ENCODE assay signal across 10 mouse cellular contexts in genomic region chr6:92803213-92803612, GRCm38 (mm10). TPM values are rescaled to one million over a fixed set of nuclear protein-coding genes. Genes with fewer than 3 reads are reported as not detected.
DNase-seq lines count a peak whose midpoint lies in the region; ATAC-seq lines count a peak whose summit lies in the region.
"Had no signal": no experiment of that assay in that cellular context is flagged by ENCODE, and none has a peak within 500 bp of the region (broad histone marks: within the 10 kb centered on the region; RNA-seq: fewer than 3 reads in every experiment).

No protein-coding gene starts in this region.

- H3K4me3 ChIP-seq in kidney, embryonic 14.5 days (ENCODE audit: low read length): no peak overlapping the region
- no peak overlapping the region for H3K4me3 ChIP-seq in embryonic facial prominence, embryonic 15.5 days (replicated peaks)
- H3K4me3 ChIP-seq in heart, embryonic 13.5 days: no peak overlapping the region
- no peak overlapping the region for H3K4me3 ChIP-seq in forebrain, embryonic 10.5 days
- no peak overlapping the region for H3K4me3 ChIP-seq in forebrain, embryonic 16.5 days (replicated peaks; ENCODE audit: low read length)
- H3K4me3 ChIP-seq: midbrain, embryonic 12.5 days had no signal

- H3K4me1 ChIP-seq in kidney, embryonic 14.5 days (ENCODE audit: control insufficient read depth, insufficient read depth, low read length): no peaks in the 10 kb centered on the region
- peaks cover 11% of the 10 kb centered on the region; the same call in 1 of the 2 replicates for H3K4me1 ChIP-seq in embryonic facial prominence, embryonic 15.5 days
- peaks cover 33% of the 10 kb centered on the region for H3K4me1 ChIP-seq in heart, embryonic 13.5 days
- H3K4me1 ChIP-seq in forebrain, embryonic 10.5 days: peaks cover 8% of the 10 kb centered on the region
- H3K4me1 ChIP-seq in forebrain, embryonic 16.5 days (replicated peaks; ENCODE audit: control insufficient read depth, insufficient read depth, low read length): peaks cover 3% of the 10 kb centered on the region; the same call in 1 of the 2 replicates
- H3K4me1 ChIP-seq: midbrain, embryonic 12.5 days had no signal

- H3K27ac ChIP-seq in kidney, embryonic 14.5 days (ENCODE audit: low read depth, low read length): no peak overlapping the region
- no peak overlapping the region; the same call in 1 of the 2 replicates for H3K27ac ChIP-seq in embryonic facial prominence, embryonic 15.5 days (replicated peaks)
- peak overlapping the region; percentile 33 for H3K27ac ChIP-seq in heart, embryonic 13.5 days (replicated peaks)
- H3K27ac ChIP-seq in forebrain, embryonic 10.5 days: no peak overlapping the region
- no peak overlapping the region for H3K27ac ChIP-seq in forebrain, embryonic 16.5 days (ENCODE audit: low read length)
- H3K27ac ChIP-seq: midbrain, embryonic 12.5 days had no signal

- H3K36me3 ChIP-seq in kidney, embryonic 14.5 days (ENCODE audit: control insufficient read depth, insufficient read depth, low read length): peaks cover 57% of the 10 kb centered on the region
- H3K36me3 ChIP-seq in embryonic facial prominence, embryonic 15.5 days: no peaks in the 10 kb centered on the region
- H3K36me3 ChIP-seq in heart, embryonic 13.5 days: peaks cover 44% of the 10 kb centered on the region
- peaks cover 31% of the 10 kb centered on the region for H3K36me3 ChIP-seq in forebrain, embryonic 10.5 days (replicated peaks)
- H3K36me3 ChIP-seq in forebrain, embryonic 16.5 days (ENCODE audit: control insufficient read depth, insufficient read depth): no peaks in the 10 kb centered on the region
- H3K36me3 ChIP-seq: midbrain, embryonic 12.5 days had no signal

- no peaks in the 10 kb centered on the region for H3K9me3 ChIP-seq in kidney, embryonic 14.5 days (ENCODE audit: control insufficient read depth, low read length)
- H3K9me3 ChIP-seq in embryonic facial prominence, embryonic 15.5 days (replicated peaks): no peaks in the 10 kb centered on the region
- no peaks in the 10 kb centered on the region for H3K9me3 ChIP-seq in heart, embryonic 13.5 days
- no peaks in the 10 kb centered on the region for H3K9me3 ChIP-seq in forebrain, embryonic 10.5 days
- H3K9me3 ChIP-seq in forebrain, embryonic 16.5 days (ENCODE audit: control insufficient read depth, low read length): no peaks in the 10 kb centered on the region
- H3K9me3 ChIP-seq: midbrain, embryonic 12.5 days had no signal

- no peak overlapping the region for H3K4me2 ChIP-seq in kidney, embryonic 14.5 days (replicated peaks; ENCODE audit: low read depth, low read length)
- no peak overlapping the region for H3K4me2 ChIP-seq in embryonic facial prominence, embryonic 15.5 days (replicated peaks)
- H3K4me2 ChIP-seq in heart, embryonic 13.5 days: no peak overlapping the region
- no peak overlapping the region for H3K4me2 ChIP-seq in forebrain, embryonic 16.5 days (ENCODE audit: low read length)
- H3K4me2 ChIP-seq: midbrain, embryonic 12.5 days had no signal

- WGBS in kidney, embryonic 14.5 days: 75% methylated on average over 6 of the region's 6 CpGs
- 56% methylated on average over 6 of the region's 6 CpGs for whole genome bisulfite sequencing in embryonic facial prominence, embryonic 15.5 days
- 40% methylated on average over 6 of the region's 6 CpGs for WGBS in heart, embryonic 13.5 days
- WGBS in forebrain, embryonic 10.5 days: 82% methylated on average over 6 of the region's 6 CpGs
- WGBS in forebrain, embryonic 16.5 days: 58% methylated on average over 6 of the region's 6 CpGs

- ATAC-seq in kidney, embryonic 14.5 days (ENCODE audit: low FRiP score, low TSS enrichment): no peak
- ATAC-seq in embryonic facial prominence, embryonic 15.5 days (ENCODE audit: insufficient number of reproducible peaks, low FRiP score, low TSS enrichment, low read depth): 0 out of 2 replicates have a peak, but pooled peaks have one; percentile 39
- ATAC-seq in heart, embryonic 13.5 days (ENCODE audit: extremely low read depth, insufficient number of reproducible peaks, low FRiP score, low TSS enrichment): no peak
- ATAC-seq in forebrain, embryonic 16.5 days: no peak

- no peaks in the 10 kb centered on the region for H3K27me3 ChIP-seq in kidney, embryonic 14.5 days (ENCODE audit: control insufficient read depth, insufficient read depth, low read length)
- H3K27me3 ChIP-seq in embryonic facial prominence, embryonic 15.5 days: no peaks in the 10 kb centered on the region
- H3K27me3 ChIP-seq in heart, embryonic 13.5 days (replicated peaks): no peaks in the 10 kb centered on the region
- H3K27me3 ChIP-seq in forebrain, embryonic 10.5 days (ENCODE audit: poor library complexity, severe bottlenecking): no peaks in the 10 kb centered on the region
- H3K27me3 ChIP-seq in forebrain, embryonic 16.5 days (replicated peaks; ENCODE audit: control insufficient read depth, insufficient read depth, low read length): no peaks in the 10 kb centered on the region
- H3K27me3 ChIP-seq: midbrain, embryonic 12.5 days had no signal

- DNase-seq in kidney, postnatal 25 days: peak; percentile 42 to 66
- DNase-seq in lung, postnatal 14 days: peak; percentile 62
- DNase-seq in forebrain, embryonic 10.5 days (ENCODE audit: extremely low spot score, low spot score): no peak
- DNase-seq in natural killer cell, adult 2 months (ENCODE audit: low spot score in 2 of 2): no peak
- DNase-seq: cerebellum, adult 9-10 months had no signal

- H3K9ac ChIP-seq in kidney, embryonic 14.5 days (ENCODE audit: low read depth, low read length): no peak overlapping the region
- H3K9ac ChIP-seq in embryonic facial prominence, embryonic 15.5 days: no peak overlapping the region
- H3K9ac ChIP-seq in heart, embryonic 13.5 days: no peak overlapping the region
- H3K9ac ChIP-seq in forebrain, embryonic 16.5 days (replicated peaks; ENCODE audit: low read depth, low read length): no peak overlapping the region
- H3K9ac ChIP-seq: midbrain, embryonic 12.5 days had no signal

RNA-seq across cellular contexts. Expression of gene A730049H05Rik, which starts 13.1 kb away (rescaled TPM):
- 1.2 and 1.6 TPM in 2 replicates for polyA plus RNA-seq in kidney, embryonic 14.5 days (2014; fragmentation: Nextera tagmentation; extraction: Ambion mirVana)
- polyA plus RNA-seq in embryonic facial prominence, embryonic 15.5 days (2015; fragmentation: Nextera tagmentation; extraction: Ambion mirVana): 0.63 and 0.87 TPM in 2 replicates
- polyA plus RNA-seq in heart, embryonic 13.5 days (2015; fragmentation: Nextera tagmentation; extraction: Ambion mirVana): 4.0 and 5.6 TPM in 2 replicates
- 0.99 and 2.3 TPM in 2 replicates for polyA plus RNA-seq in forebrain, embryonic 10.5 days (2016; fragmentation: Nextera tagmentation; extraction: Ambion mirVana)
- 0.19 TPM in 1 of 2 replicates, not detected in the other for polyA plus RNA-seq in forebrain, embryonic 16.5 days (2015; fragmentation: Nextera tagmentation; extraction: Ambion mirVana)

Comparison
In these comparisons a context has a peak if more than half of its experiments do, and no peak if none do; other contexts are left out.
1. DNase-seq: peak in kidney, postnatal 25 days (2 of 2) and lung, postnatal 14 days (single experiment); none in forebrain, embryonic 10.5 days (single experiment) and natural killer cell, adult 2 months (0 of 2).